Comparison of ENCODE assay signal across 31 mouse cellular contexts in the genomic region with DNA sequence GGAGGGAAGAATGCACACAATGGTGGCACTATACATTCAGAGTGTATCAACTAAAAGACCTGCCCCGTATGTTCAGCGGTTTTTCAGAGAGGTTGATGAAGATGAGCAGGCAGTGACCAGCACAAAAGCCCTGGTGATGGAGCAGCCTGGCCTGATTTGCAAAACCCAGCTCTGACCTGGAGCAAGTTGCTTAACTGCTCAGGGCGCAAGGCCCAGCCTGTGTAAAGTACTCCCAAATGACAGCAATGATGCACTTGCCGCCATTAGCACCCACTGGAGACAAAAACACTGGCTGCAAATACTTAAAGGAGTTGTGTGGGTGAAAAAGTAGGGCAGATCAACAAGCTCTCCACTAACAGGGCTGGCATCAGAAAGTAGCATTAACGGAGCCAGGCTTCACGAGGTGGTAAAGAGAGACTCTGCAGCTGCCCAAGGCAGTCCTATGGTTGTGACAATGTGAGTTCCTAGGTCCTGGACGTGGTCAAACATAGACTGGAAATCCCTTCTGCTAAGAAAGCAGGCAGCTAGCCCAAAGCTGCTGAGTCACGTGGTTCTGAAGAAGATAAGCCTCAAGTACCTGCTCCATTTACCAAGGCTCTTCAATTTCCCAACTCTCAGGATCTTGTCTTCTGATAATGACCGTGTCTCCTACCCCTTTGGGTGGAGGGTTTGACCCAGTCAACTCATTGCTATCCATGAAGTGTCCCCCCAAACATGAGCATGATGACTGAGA. TPM values are rescaled to one million over a fixed set of nuclear protein-coding genes. Genes with fewer than 3 reads are reported as not detected.
DNase-seq lines count a peak whose midpoint lies in the region; ATAC-seq lines count a peak whose summit lies in the region.
"Had no signal": no experiment of that assay in that cellular context is flagged by ENCODE, and none has a peak within 500 bp of the region (broad histone marks: within the 10 kb centered on the region; RNA-seq: fewer than 3 reads in every experiment).

No protein-coding gene starts in this region.

- 86% methylated on average over 9 of the region's 9 CpGs for WGBS in midbrain, embryonic 11.5 days
- 90% methylated on average over 9 of the region's 9 CpGs for WGBS in midbrain, embryonic 13.5 days

- H3K4me3 ChIP-seq in midbrain, embryonic 11.5 days (ENCODE audit: low read depth, low read length), result no peak overlapping the region
- H3K4me3 ChIP-seq in midbrain, embryonic 13.5 days (replicated peaks), result no peak overlapping the region
- H3K4me3 ChIP-seq: forebrain, embryonic 10.5 days; forebrain, embryonic 13.5 days; heart, adult 2 months; heart, embryonic 10.5 days; heart, embryonic 13.5 days; hindbrain, embryonic 12.5 days; hindbrain, embryonic 15.5 days had no signal

- H3K27me3 ChIP-seq in midbrain, embryonic 11.5 days (ENCODE audit: control insufficient read depth, insufficient read depth, low read length), result no peaks in the 10 kb centered on the region; the same call in 1 of the 2 replicates
- H3K27me3 ChIP-seq in midbrain, embryonic 13.5 days, result peaks cover 15% of the 10 kb centered on the region
- H3K27me3 ChIP-seq: forebrain, embryonic 13.5 days; heart, embryonic 13.5 days; hindbrain, embryonic 15.5 days had no signal

- no peaks in the 10 kb centered on the region for H3K4me1 ChIP-seq in midbrain, embryonic 11.5 days (ENCODE audit: control insufficient read depth, insufficient read depth, low read length)
- H3K4me1 ChIP-seq in midbrain, embryonic 13.5 days (replicated peaks), result no peaks in the 10 kb centered on the region
- H3K4me1 ChIP-seq: forebrain, embryonic 13.5 days; hindbrain, embryonic 12.5 days; hindbrain, embryonic 15.5 days had no signal

- DNase-seq in cerebellum, adult 9-10 months, result peak; percentile 5
- DNase-seq in cerebellum, postnatal 14 days, result no peak
- DNase-seq in heart, adult 11 months, result peak; percentile 84
- DNase-seq in heart, postnatal 14 days, result no peak
- DNase-seq in midbrain, embryonic 11.5 days (ENCODE audit: low spot score, missing footprints), result peak; percentile 51
- DNase-seq: adrenal gland, postnatal 10 days; adrenal gland, postnatal 36 days; cerebellum, adult 11-12 months; cerebellum, postnatal 10 days; gastrocnemius, postnatal 14 days; kidney, adult 18-20 months had no signal

- H3K36me3 ChIP-seq in midbrain, embryonic 11.5 days (ENCODE audit: control insufficient read depth, insufficient read depth, low read length), result no peaks in the 10 kb centered on the region
- no peaks in the 10 kb centered on the region for H3K36me3 ChIP-seq in midbrain, embryonic 13.5 days
- H3K36me3 ChIP-seq: forebrain, embryonic 10.5 days; heart, embryonic 10.5 days; heart, embryonic 13.5 days; hindbrain, embryonic 12.5 days; hindbrain, embryonic 15.5 days had no signal

- intact Hi-C loops in heart, postnatal 14 days (cut with DNase I), result no loop called here

- H3K9ac ChIP-seq in midbrain, embryonic 11.5 days (ENCODE audit: low read length), result no peak overlapping the region
- no peak overlapping the region for H3K9ac ChIP-seq in midbrain, embryonic 13.5 days (replicated peaks)
- H3K9ac ChIP-seq: forebrain, embryonic 13.5 days; heart, embryonic 13.5 days; hindbrain, embryonic 12.5 days; hindbrain, embryonic 15.5 days had no signal

- H3K4me2 ChIP-seq in midbrain, embryonic 11.5 days, result no peak overlapping the region
- no peak overlapping the region for H3K4me2 ChIP-seq in midbrain, embryonic 13.5 days (replicated peaks)
- H3K4me2 ChIP-seq: forebrain, embryonic 13.5 days; heart, embryonic 13.5 days; hindbrain, embryonic 12.5 days; hindbrain, embryonic 15.5 days had no signal

- H3K27ac ChIP-seq in midbrain, embryonic 11.5 days (ENCODE audit: low read depth, low read length), result no peak overlapping the region
- H3K27ac ChIP-seq in midbrain, embryonic 13.5 days, result no peak overlapping the region
- H3K27ac ChIP-seq: forebrain, embryonic 10.5 days; forebrain, embryonic 13.5 days; heart, adult 2 months; heart, embryonic 10.5 days; heart, embryonic 13.5 days; hindbrain, embryonic 12.5 days; hindbrain, embryonic 15.5 days had no signal

- no peaks in the 10 kb centered on the region for H3K9me3 ChIP-seq in midbrain, embryonic 11.5 days (ENCODE audit: control insufficient read depth, low read length)
- H3K9me3 ChIP-seq in midbrain, embryonic 13.5 days, result no peaks in the 10 kb centered on the region
- H3K9me3 ChIP-seq: forebrain, embryonic 10.5 days; forebrain, embryonic 13.5 days; heart, embryonic 10.5 days; heart, embryonic 13.5 days; hindbrain, embryonic 12.5 days; hindbrain, embryonic 15.5 days had no signal

- ATAC-seq in midbrain, embryonic 11.5 days (ENCODE audit: low FRiP score), result no peak
- no peak for ATAC-seq in midbrain, embryonic 13.5 days
- ATAC-seq: activated CD4-positive, CD25-positive, alpha-beta regulatory T cell, adult 4 months; forebrain, embryonic 13.5 days; forebrain, embryonic 16.5 days had no signal

RNA-seq across cellular contexts. Expression of a gene that starts 14.5 kb away (rescaled TPM):
- not detected for total RNA-seq in heart, postnatal 14 days (2021)
- not detected in 2 replicates for polyA plus RNA-seq in midbrain, embryonic 11.5 days (2014; fragmentation: Nextera tagmentation; extraction: Ambion mirVana)
- not detected in 2 replicates for polyA plus RNA-seq in midbrain, embryonic 13.5 days (2015; fragmentation: Nextera tagmentation; extraction: Ambion mirVana)
- total RNA-seq: adrenal gland, adult 18-20 months; adrenal gland, postnatal 10 days; adrenal gland, postnatal 36 days; ES-E14; gastrocnemius, adult 18-20 months; gastrocnemius, postnatal 14 days; heart, adult 2 months; heart, postnatal 25 days; hematopoietic stem cell, adult 5-6 weeks had no signal
- polyA plus RNA-seq: activated CD4-positive, CD25-positive, alpha-beta regulatory T cell, adult 4 months; embryonic facial prominence, embryonic 11.5 days; embryonic facial prominence, embryonic 14.5 days; forebrain, embryonic 10.5 days; forebrain, embryonic 13.5 days; forebrain, embryonic 16.5 days; gonadal fat pad, adult 2 months; heart, adult 2 months; heart, embryonic 10.5 days; heart, embryonic 13.5 days; heart, embryonic 16.5 days; hindbrain, embryonic 12.5 days; hindbrain, embryonic 15.5 days; intestine, embryonic 14.5 days had no signal

RNA-seq across cellular contexts. Expression of a gene that starts 14.9 kb away (rescaled TPM):
- 10 to 100 TPM; 14.9 to 17.4 TPM for total RNA-seq in heart, postnatal 14 days (2021)
- polyA plus RNA-seq in midbrain, embryonic 11.5 days (2014; fragmentation: Nextera tagmentation; extraction: Ambion mirVana), result 0.11 TPM in 1 of 2 replicates, not detected in the other
- 0.22 and 0.24 TPM in 2 replicates for polyA plus RNA-seq in midbrain, embryonic 13.5 days (2015; fragmentation: Nextera tagmentation; extraction: Ambion mirVana)

RNA-seq across cellular contexts. Expression of a gene that starts 41.6 kb away (rescaled TPM):
- not detected for total RNA-seq in heart, postnatal 14 days (2021)
- polyA plus RNA-seq in midbrain, embryonic 11.5 days (2014; fragmentation: Nextera tagmentation; extraction: Ambion mirVana), result not detected in 2 replicates
- polyA plus RNA-seq in midbrain, embryonic 13.5 days (2015; fragmentation: Nextera tagmentation; extraction: Ambion mirVana), result not detected in 2 replicates
- total RNA-seq: adrenal gland, adult 18-20 months; adrenal gland, postnatal 10 days; adrenal gland, postnatal 36 days; gastrocnemius, adult 18-20 months; gastrocnemius, postnatal 14 days; heart, adult 2 months; heart, postnatal 25 days; hematopoietic stem cell, adult 5-6 weeks had no signal
- polyA plus RNA-seq: activated CD4-positive, CD25-positive, alpha-beta regulatory T cell, adult 4 months; embryonic facial prominence, embryonic 11.5 days; forebrain, embryonic 10.5 days; forebrain, embryonic 13.5 days; gonadal fat pad, adult 2 months; heart, adult 2 months; heart, embryonic 10.5 days; heart, embryonic 13.5 days; heart, embryonic 16.5 days; hindbrain, embryonic 12.5 days; hindbrain, embryonic 15.5 days; intestine, embryonic 14.5 days had no signal

Comparison
In these comparisons a context has a peak if more than half of its experiments do, and no peak if none do; other contexts are left out.
1. DNase-seq: peak in cerebellum, adult 9-10 months (single experiment), heart, adult 11 months (single experiment) and midbrain, embryonic 11.5 days (single experiment); none in cerebellum, postnatal 14 days (0 of 2) and heart, postnatal 14 days (0 of 2).